Mouse (Mus musculus) layer of hippocampus, postnatal 36 days (tissue): Measurements from ENCODE around the gene Olfr1330. TPM values are rescaled to one million over a fixed set of nuclear protein-coding genes. Genes with fewer than 3 reads are reported as not detected.
"Not testable (repeated sequence)": the region's sequence is repeated elsewhere in the genome, so short reads cannot be mapped to it uniquely, and the experiment has no call there.

Source experiments
- DNase-seq, 2 experiments: peaks; one replicate each; pipeline ENCODE4 v3.0.0; 2022
- total RNA-seq, 2 experiments: library from RNA; stranded (reverse); gene quantifications; 2 replicates each; pipeline ENCODE4 v1.2.3; 2021

Olfr1330 gene
- not detected for total RNA-seq

DNA sequence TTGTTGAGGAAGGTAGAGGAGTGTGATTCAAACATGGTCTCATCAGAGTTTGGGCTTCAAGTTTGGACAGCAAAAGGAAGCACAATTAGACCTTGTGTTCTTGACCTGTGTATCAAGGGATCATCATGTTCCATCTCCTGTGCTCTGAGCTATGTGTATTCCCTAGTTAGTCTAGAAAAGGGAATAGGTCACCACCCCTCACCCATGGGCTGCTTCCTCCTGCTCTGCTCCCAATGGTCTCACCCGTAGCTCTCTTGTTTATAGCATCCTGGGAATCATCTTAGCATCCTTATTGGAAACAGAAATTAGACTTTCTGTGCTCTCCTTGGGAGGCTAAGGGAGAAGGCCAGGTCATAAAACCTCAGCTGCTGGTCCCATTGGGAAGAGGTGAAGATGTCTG is at the start of gene Olfr1330:
Gene Olfr1330, plus strand, starts transcription at position 301 of the 400 bp plus-strand sequence.
- DNase-seq: no peak

GRCm38 (mm10) chr4:118861791-118862190 is 26.6 kb upstream of the Olfr1330 start:
- DNase-seq: no peak

GRCm38 (mm10) chr4:118862704-118863103 is 25.7 kb upstream of the Olfr1330 start:
- DNase-seq: no peak

DNA sequence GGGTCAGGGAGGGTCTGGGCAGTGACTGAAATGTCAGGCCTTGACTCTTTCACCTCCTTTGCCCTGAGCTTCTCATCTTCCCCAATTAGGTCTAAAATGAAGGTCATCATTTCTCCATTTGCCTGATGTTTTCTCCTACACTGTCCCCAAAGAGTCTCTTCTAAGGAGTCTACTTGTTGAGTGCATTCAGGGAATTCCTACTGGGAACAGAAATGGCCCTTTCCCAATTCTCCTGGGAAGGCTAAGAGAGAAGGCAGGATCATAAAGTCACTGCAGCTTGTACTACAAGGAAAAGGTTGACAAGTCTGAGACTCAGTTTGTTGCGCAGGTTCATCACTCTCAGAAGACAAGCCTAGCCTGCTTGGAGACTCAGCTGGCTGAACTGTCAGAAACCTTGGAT is 24.0 kb upstream of the Olfr1330 start, which contains the start of gene Olfr1331:
Gene Olfr1331, plus strand, starts transcription at position 301 of the 400 bp plus-strand sequence.
- no peak for DNase-seq

DNA sequence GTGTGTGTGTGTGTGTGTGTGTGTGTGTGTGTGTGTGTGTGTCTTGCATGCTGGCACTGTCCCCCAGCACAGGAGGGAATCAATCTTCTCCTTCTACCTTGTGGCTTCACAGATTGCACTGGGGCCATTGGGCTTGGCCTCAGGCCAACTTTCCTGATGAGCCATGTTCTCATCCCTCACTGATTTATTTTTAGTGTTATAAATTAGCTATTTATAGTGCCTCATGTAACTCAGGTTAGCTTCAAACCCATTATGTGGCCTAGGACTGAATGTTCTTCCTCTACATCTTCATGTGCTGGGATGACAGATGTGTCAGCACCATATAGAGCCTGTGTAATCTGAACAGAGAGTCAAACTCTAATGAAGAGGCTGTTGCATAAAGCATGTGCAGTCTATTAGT is 20.8 kb upstream of the Olfr1330 start:
- DNase-seq: no peak

GRCm38 (mm10) chr4:118901981-118902380 is 13.6 kb downstream of the Olfr1330 start:
- no peak for DNase-seq

DNA sequence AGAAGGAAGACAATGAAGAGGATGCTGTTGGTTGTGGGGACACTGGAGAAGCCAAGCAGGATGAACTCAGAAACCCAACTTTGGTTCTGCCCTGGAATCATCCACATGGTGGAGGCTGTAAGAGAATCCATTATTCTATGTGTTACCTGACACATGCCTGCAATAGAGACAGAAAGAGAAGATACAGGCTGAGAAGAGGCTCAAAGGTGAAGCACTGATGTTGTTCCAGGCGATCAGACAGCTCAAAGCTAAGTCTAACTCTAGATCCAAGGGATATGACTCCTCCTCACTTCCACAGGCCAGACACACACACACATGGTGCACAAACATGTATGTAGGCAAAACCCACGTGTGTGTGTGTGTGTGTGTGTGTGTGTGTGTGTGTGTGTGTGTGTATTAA is 29.0 kb downstream of the Olfr1330 start, which contains the start of gene Olfr1329:
Gene Olfr1329, minus strand, starts transcription at position 101 of the 400 bp plus-strand sequence.
- DNase-seq: not testable (repeated sequence)

DNA sequence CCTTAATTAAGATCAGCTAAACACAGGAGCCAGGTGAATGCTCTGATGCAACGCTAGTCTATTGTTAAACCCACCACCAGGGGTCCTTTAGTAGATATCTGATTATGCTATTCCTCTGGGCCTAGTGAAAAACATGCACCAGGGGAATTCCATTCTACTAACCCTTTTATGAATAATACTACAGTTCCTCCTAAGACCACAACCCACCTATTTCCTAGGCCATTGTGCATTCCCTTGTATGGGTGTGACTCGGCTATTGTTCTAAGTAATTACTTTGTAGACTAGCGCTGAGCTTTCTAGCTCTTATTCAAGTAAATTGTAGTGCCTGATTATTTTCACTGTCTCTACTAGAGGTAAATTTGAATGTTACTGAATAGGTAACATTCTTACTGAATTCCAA is 42.9 kb downstream of the Olfr1330 start:
- not testable (repeated sequence) for DNase-seq

- no peak for DNase-seq
Measured at GRCm38 (mm10) chr4:118938512-118938911, 50.1 kb downstream of the Olfr1330 start, which contains the start of gene Olfr1328. Gene Olfr1328, minus strand, starts transcription at chr4:118938612.

Other genes starting within 250 kb of the Olfr1330 start
- gene Olfr62, start 229.6 kb upstream of the Olfr1330 start, total RNA-seq: not detected
- not detected for gene Olfr1342, start 195.8 kb upstream of the Olfr1330 start, total RNA-seq
- not detected for gene Olfr1341, start 185.1 kb upstream of the Olfr1330 start, total RNA-seq
- gene Olfr1340, start 168.5 kb upstream of the Olfr1330 start, total RNA-seq: not detected
- gene Olfr1339, start 156.4 kb upstream of the Olfr1330 start, total RNA-seq: not detected
- not detected for gene Olfr1338, start 129.9 kb upstream of the Olfr1330 start, total RNA-seq
- not detected for gene Olfr1337, start 106.0 kb upstream of the Olfr1330 start, total RNA-seq
- not detected for gene Olfr1335, start 78.7 kb upstream of the Olfr1330 start, total RNA-seq
- not detected for gene Olfr1333, start 52.3 kb upstream of the Olfr1330 start, total RNA-seq
- gene Olfr1331, start 23.9 kb upstream of the Olfr1330 start, total RNA-seq: not detected
- gene Olfr1329, start 28.9 kb downstream of the Olfr1330 start, total RNA-seq: not detected
- not detected for gene Olfr1328, start 50.0 kb downstream of the Olfr1330 start, total RNA-seq
- under 1 TPM; 0.15 to 0.88 TPM for gene Lao1, start 73.0 kb downstream of the Olfr1330 start, total RNA-seq
- 100 to 1,000 TPM in 1 of 2 experiments, 10 to 100 TPM in 1; 76.1 to 104 TPM for gene Slc2a1, start 220.1 kb downstream of the Olfr1330 start, total RNA-seq